ENCODE assay signal across 7 mouse cellular contexts in genomic region chr8:84009876-84010275, GRCm38 (mm10). TPM values are rescaled to one million over a fixed set of nuclear protein-coding genes. Genes with fewer than 3 reads are reported as not detected.
DNase-seq lines count a peak whose midpoint lies in the region; ATAC-seq lines count a peak whose summit lies in the region.

No protein-coding gene starts in this region.

- peaks cover 48% of the 10 kb centered on the region for H3K27me3 ChIP-seq in limb, embryonic 10.5 days (ENCODE audit: low read depth, poor library complexity, severe bottlenecking)

- DNase-seq in adrenal gland, adult 2 months: peak; percentile 91
- DNase-seq in gastrocnemius, postnatal 25 days: peak; percentile 79
- peak; percentile 93 for DNase-seq in kidney, adult 18-20 months
- peak; percentile 94 for DNase-seq in limb, embryonic 10.5 days (ENCODE audit: low spot score)
- peak; percentile 81 to 93 for DNase-seq in spleen, postnatal 4 days (ENCODE audit: low spot score in 2 of 2)

- H3K27ac ChIP-seq in limb, embryonic 10.5 days: no peak overlapping the region

- H3K4me3 ChIP-seq in limb, embryonic 10.5 days: no peak overlapping the region

- H3K9me3 ChIP-seq in limb, embryonic 10.5 days (replicated peaks): no peaks in the 10 kb centered on the region

- under 1% methylated on average over 11 of the region's 11 CpGs for whole genome bisulfite sequencing in limb, embryonic 10.5 days

- ATAC-seq in common myeloid progenitor, adult 5-6 weeks (replicated peaks; ENCODE audit: low read depth, poor library complexity, severe bottlenecking): peak; percentile 75
- peak; percentile 70 for ATAC-seq in monocyte, adult 5-6 weeks (replicated peaks; ENCODE audit: insufficient number of reproducible peaks, low FRiP score, low TSS enrichment, poor library complexity, severe bottlenecking)

- H3K36me3 ChIP-seq in limb, embryonic 10.5 days: no peaks in the 10 kb centered on the region

- H3K4me1 ChIP-seq in limb, embryonic 10.5 days: peaks cover 40% of the 10 kb centered on the region

RNA-seq across cellular contexts. Expression of gene 2210011C24Rik, which starts 2.1 kb away (rescaled TPM):
- not detected for total RNA-seq in adrenal gland, adult 2 months (2021)
- 0.19 and 0.87 TPM in 2 replicates for polyA plus RNA-seq in adrenal gland, adult 2 months (2012; rRNA removed)
- not detected in 2 replicates for total RNA-seq in common myeloid progenitor, adult 5-6 weeks (2017)
- 1 to 10 TPM; 3.3 to 5.9 TPM for total RNA-seq in gastrocnemius, postnatal 25 days (2021)
- polyA plus RNA-seq in limb, embryonic 10.5 days (2016; fragmentation: Nextera tagmentation; extraction: Ambion mirVana): 0.13 TPM in 1 of 2 replicates, not detected in the other
- total RNA-seq in monocyte, adult 5-6 weeks (2017): not detected in 3 replicates

RNA-seq across cellular contexts. Expression of gene 1700067K01Rik, which starts 8.6 kb away (rescaled TPM):
- under 1 TPM; 0.21 to 0.46 TPM for total RNA-seq in adrenal gland, adult 2 months (2021)
- polyA plus RNA-seq in adrenal gland, adult 2 months (2012; rRNA removed): 0.13 and 0.66 TPM in 2 replicates
- total RNA-seq in common myeloid progenitor, adult 5-6 weeks (2017): 1.4 TPM in 1 of 2 replicates, not detected in the other
- under 1 TPM; 0.33 to 0.35 TPM for total RNA-seq in gastrocnemius, postnatal 25 days (2021)
- polyA plus RNA-seq in limb, embryonic 10.5 days (2016; fragmentation: Nextera tagmentation; extraction: Ambion mirVana): 0.28 and 0.73 TPM in 2 replicates
- total RNA-seq in monocyte, adult 5-6 weeks (2017): not detected in 3 replicates

RNA-seq across cellular contexts. Expression of gene Palm3, which starts 11.4 kb away (rescaled TPM):
- 1 to 10 TPM in 1 of 2 experiments, under 1 TPM in 1; 0.26 to 2.5 TPM for total RNA-seq in adrenal gland, adult 2 months (2021)
- polyA plus RNA-seq in adrenal gland, adult 2 months (2012; rRNA removed): 0.59 and 1.2 TPM in 2 replicates
- total RNA-seq in common myeloid progenitor, adult 5-6 weeks (2017): not detected in 2 replicates
- under 1 TPM; 0.26 to 0.32 TPM for total RNA-seq in gastrocnemius, postnatal 25 days (2021)
- 6.5 and 6.6 TPM in 2 replicates for polyA plus RNA-seq in limb, embryonic 10.5 days (2016; fragmentation: Nextera tagmentation; extraction: Ambion mirVana)
- total RNA-seq in monocyte, adult 5-6 weeks (2017): 0.19 to 0.95 TPM in 2 of 3 replicates, not detected in the other

RNA-seq across cellular contexts. Expression of gene Samd1, which starts 12.4 kb away (rescaled TPM):
- 10 to 100 TPM; 27.1 to 45.3 TPM for total RNA-seq in adrenal gland, adult 2 months (2021)
- polyA plus RNA-seq in adrenal gland, adult 2 months (2012; rRNA removed): 32.1 and 37.6 TPM in 2 replicates
- total RNA-seq in common myeloid progenitor, adult 5-6 weeks (2017): 42.2 and 48.2 TPM in 2 replicates
- total RNA-seq in gastrocnemius, postnatal 25 days (2021): 10 to 100 TPM; 15.6 to 16.7 TPM
- 10.3 and 12.5 TPM in 2 replicates for polyA plus RNA-seq in limb, embryonic 10.5 days (2016; fragmentation: Nextera tagmentation; extraction: Ambion mirVana)
- total RNA-seq in monocyte, adult 5-6 weeks (2017): 26.3 to 44.6 TPM (median 35.4 TPM) in 3 replicates

RNA-seq across cellular contexts. Expression of gene Il27ra, which starts 32.5 kb away (rescaled TPM):
- 1 to 10 TPM; 2.0 to 2.5 TPM for total RNA-seq in adrenal gland, adult 2 months (2021)
- polyA plus RNA-seq in adrenal gland, adult 2 months (2012; rRNA removed): 2.0 and 2.7 TPM in 2 replicates
- total RNA-seq in common myeloid progenitor, adult 5-6 weeks (2017): 5.5 and 7.5 TPM in 2 replicates
- total RNA-seq in gastrocnemius, postnatal 25 days (2021): 1 to 10 TPM in 1 of 2 experiments, under 1 TPM in 1; 0.69 to 1.2 TPM
- 0.40 and 0.58 TPM in 2 replicates for polyA plus RNA-seq in limb, embryonic 10.5 days (2016; fragmentation: Nextera tagmentation; extraction: Ambion mirVana)
- 7.4 to 27.0 TPM (median 8.4 TPM) in 3 replicates for total RNA-seq in monocyte, adult 5-6 weeks (2017)
